Mouse (Mus musculus) ES-E14 (cell line): ENCODE data around the gene Tmem183a.

Source experiments
- MAFK ChIP-seq: IDR thresholded peaks from 2 replicates; pipeline ENCODE4 v1.6.1; 2014; ENCODE audit warnings: mild to moderate bottlenecking, low read depth, low read length, inconsistent platforms; ENCODE audit not compliant: insufficient read depth
- ZC3H11A ChIP-seq: IDR thresholded peaks from 2 replicates; pipeline ENCODE4 v1.6.1; 2012; ENCODE audit warnings: low read depth, mild to moderate bottlenecking, inconsistent platforms, low read length, borderline replicate concordance
- ZNF384 ChIP-seq: IDR thresholded peaks from 2 replicates; pipeline ENCODE4 v1.6.1; 2012; ENCODE audit warnings: low read depth, low read length, inconsistent platforms

DNA sequence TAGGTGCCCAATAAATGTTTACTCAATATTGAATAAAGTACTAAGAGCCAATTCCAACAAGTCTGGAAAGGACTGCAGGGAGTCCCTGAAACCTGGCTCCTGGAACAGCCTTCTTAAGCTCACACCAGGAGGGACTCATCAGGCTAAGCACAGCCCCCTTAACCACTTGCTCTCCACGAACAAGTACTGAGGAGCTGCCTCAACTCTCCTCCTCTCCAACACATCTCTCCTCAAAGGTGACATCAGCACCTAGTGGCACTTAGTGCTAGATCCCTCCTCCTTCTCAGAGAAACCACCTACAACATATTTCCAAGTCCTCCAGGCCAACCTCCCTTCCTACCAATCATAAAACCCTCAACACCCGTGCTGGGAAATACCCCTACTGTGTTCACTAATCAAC, 18.2 kb downstream of the Tmem183a start:
- no peak for TF ChIP-seq ZC3H11A
- TF ChIP-seq MAFK = no peak
- TF ChIP-seq ZNF384 = no peak
